Mouse (Mus musculus): Measurements from ENCODE around the gene Mlf2.

GRCm38 (mm10) chr6:124907767-124908166, 23.4 kb upstream of the Mlf2 start:
- no peak for TF ChIP-seq CTCF (IDR thresholded peaks at IDR 0.05; ENCODE audit: control insufficient read depth, insufficient read depth, insufficient read length)
- no peak for TF ChIP-seq FOSL1 (IDR thresholded peaks at IDR 0.05; ENCODE audit: insufficient read depth, low read length, poor library complexity, severe bottlenecking)
- TF ChIP-seq MAX (IDR thresholded peaks at IDR 0.05) = no peak
